Mouse (Mus musculus) heart, postnatal 4 days (tissue): ENCODE data around the gene Cope. TPM values are rescaled to one million over a fixed set of nuclear protein-coding genes. Genes with fewer than 3 reads are reported as not detected.

Experiments
- DNase-seq: peaks from one replicate; pipeline ENCODE4 v3.0.0; 2021
- total RNA-seq, 2 experiments: library from RNA; stranded (reverse); gene quantifications; 2 replicates each; pipeline ENCODE4 v1.2.3; 2021

Gene Cope
- total RNA-seq, 2 experiments from 2014 or later = 176 to 179 TPM

GRCm38 (mm10) chr8:70313399-70313798 lies 11.1 kb downstream of the Cope start:
- peak; percentile 36 for DNase-seq

- DNase-seq = peak; percentile 64
These were observed 13.5 kb downstream of the Cope start, which contains the start of gene Cers1 for GRCm38 (mm10) chr8:70315624-70316510. Cers1 (plus strand) TSS chr8:70315775.

- peak; percentile 56 for DNase-seq
These were observed 14.5 kb downstream of the Cope start for GRCm38 (mm10) chr8:70316511-70317504.

- no peak for DNase-seq
These were observed 15.6 kb downstream of the Cope start for GRCm38 (mm10) chr8:70317872-70318271.

- DNase-seq = no peak
These were observed 21.4 kb downstream of the Cope start for GRCm38 (mm10) chr8:70323716-70324115.

GRCm38 (mm10) chr8:70327512-70327911 lies 25.2 kb downstream of the Cope start:
- DNase-seq = no peak

- no peak for DNase-seq
These were observed 27.0 kb downstream of the Cope start, which contains the start of gene Gdf1 for GRCm38 (mm10) chr8:70329124-70329834. Gdf1 (plus strand) TSS chr8:70329817.

- no peak for DNase-seq
These were observed 27.8 kb downstream of the Cope start for GRCm38 (mm10) chr8:70329835-70330740.

- peak; percentile 72 for DNase-seq
These were observed 28.5 kb downstream of the Cope start for GRCm38 (mm10) chr8:70330741-70331364.

GRCm38 (mm10) chr8:70331526-70331925 lies 29.2 kb downstream of the Cope start:
- DNase-seq = no peak

GRCm38 (mm10) chr8:70332070-70332877 lies 30.0 kb downstream of the Cope start:
- DNase-seq = peak; percentile 82

GRCm38 (mm10) chr8:70332878-70333202 lies 30.5 kb downstream of the Cope start:
- DNase-seq = no peak

GRCm38 (mm10) chr8:70338931-70339330 lies 36.6 kb downstream of the Cope start:
- DNase-seq = no peak

GRCm38 (mm10) chr8:70340659-70341058 lies 38.3 kb downstream of the Cope start:
- DNase-seq = no peak

- no peak for DNase-seq
These were observed 39.7 kb downstream of the Cope start for GRCm38 (mm10) chr8:70342007-70342406.

- no peak for DNase-seq
These were observed 40.8 kb downstream of the Cope start for GRCm38 (mm10) chr8:70343076-70343475.

GRCm38 (mm10) chr8:70343696-70344095 lies 41.4 kb downstream of the Cope start:
- DNase-seq = peak; percentile 62

- no peak for DNase-seq
These were observed 42.0 kb downstream of the Cope start for GRCm38 (mm10) chr8:70344279-70344678.

- DNase-seq = no peak
These were observed 45.1 kb downstream of the Cope start for GRCm38 (mm10) chr8:70347443-70347842.
